Mouse (Mus musculus) hindbrain, postnatal 0 days (tissue): ENCODE data around the gene Prr19. TPM values are rescaled to one million over a fixed set of nuclear protein-coding genes. Genes with fewer than 3 reads are reported as not detected.

Experiments used
- ATAC-seq: fragments of 200-750 bp; cut with Nextera tagmentation; 2 replicates; pipeline ENCODE4 v1.8.0; 2017; ENCODE audit warnings: mild to moderate bottlenecking, moderate TSS enrichment, moderate library complexity
- DNase-seq: peaks from one replicate; pipeline ENCODE4 v3.0.0-alpha.2; 2015; ENCODE audit warnings: low spot score
- H3K27ac ChIP-seq: fragments of 300-500 bp; sonication (generic); 2 replicates; pipeline ENCODE4 v1.5.1; 2014; ENCODE audit warnings: mild to moderate bottlenecking
- H3K27me3 ChIP-seq: fragments of 300-500 bp; sonication (generic); 2 replicates; pipeline ENCODE4 v1.6.1; 2014; ENCODE audit warnings: low read length, mixed read lengths; ENCODE audit not compliant: insufficient read depth
- H3K36me3 ChIP-seq: fragments of 300-500 bp; sonication (generic); 2 replicates; pipeline ENCODE4 v1.6.1; 2014; ENCODE audit warnings: low read length, mixed read lengths; ENCODE audit not compliant: insufficient read depth
- H3K4me1 ChIP-seq: fragments of 300-500 bp; sonication (generic); 2 replicates; pipeline ENCODE4 v1.6.1; 2014; ENCODE audit warnings: antibody characterized with exemption, low read length, mixed read lengths; ENCODE audit not compliant: insufficient read depth
- H3K4me2 ChIP-seq: fragments of 300-500 bp; sonication (generic); 2 replicates; pipeline ENCODE4 v1.6.1; 2014; ENCODE audit warnings: low read depth, mild to moderate bottlenecking, low read length, moderate library complexity, mixed read lengths
- H3K4me3 ChIP-seq: fragments of 300-500 bp; sonication (generic); 2 replicates; pipeline ENCODE4 v1.5.1; 2014; ENCODE audit warnings: low read length
- H3K9ac ChIP-seq: fragments of 300-500 bp; sonication (generic); replicated peaks from 2 replicates; pipeline ENCODE4 v1.6.1; 2014; ENCODE audit warnings: mild to moderate bottlenecking, low read length, moderate library complexity, mixed read lengths
- H3K9me3 ChIP-seq: fragments of 300-500 bp; sonication (generic); 2 replicates; pipeline ENCODE4 v1.6.1; 2016; ENCODE audit warnings: low read length, mixed read lengths
- CTCF ChIP-seq: IDR thresholded peaks from 2 replicates; pipeline ENCODE4 v1.5.1; 2016; ENCODE audit warnings: antibody characterized with exemption, control low read depth, low read depth
- WGBS: fragments of 180-500 bp; shearing (Covaris S2); extraction: QIAGEN DNeasy Blood & Tissue Kit; methylation state at CpG from one replicate; pipeline ENCODE4 v1.1.7; 2014; 5-methylcytosine and 5-hydroxymethylcytosine counted together
- polyA plus RNA-seq: library from polyadenylated mRNA; unstranded; fragments of >200 nt; fragmentation: Nextera tagmentation; extraction: Ambion mirVana; gene quantifications from 2 replicates; pipeline ENCODE4 v1.2.1, GENCODE M21; 2015
- total RNA-seq: library from RNA; depleted of rRNA; stranded (reverse); fragments of >200 nt; gene quantifications from 2 replicates; pipeline ENCODE4 v1.2.3, GENCODE M21; 2014

Prr19 gene
- total and polyA plus RNA-seq, 2 experiments from 2014 or later: 1.4 to 3.6 TPM

- no peak overlapping the region for H3K27ac ChIP-seq
- WGBS: 60% methylated on average over 17 of the region's 17 CpGs
- TF ChIP-seq CTCF: no peak
- H3K4me1 ChIP-seq: no peaks in the 10 kb centered on the region
- H3K4me3 ChIP-seq: no peak overlapping the region
- DNase-seq (no peak), ATAC-seq (no peak)
- H3K36me3 ChIP-seq: 0 out of 2 replicates have a peak, but pooled peaks cover 3% of the 10 kb centered on the region
- H3K4me2 ChIP-seq: no peak overlapping the region
- no peaks in the 10 kb centered on the region for H3K9me3 ChIP-seq
- H3K27me3 ChIP-seq: peaks cover 11% of the 10 kb centered on the region; the same call in 1 of the 2 replicates
- H3K9ac ChIP-seq: no peak overlapping the region
These were observed 7.6 kb downstream of the Prr19 start for GRCm38 (mm10) chr7:25308702-25309318.

DNA sequence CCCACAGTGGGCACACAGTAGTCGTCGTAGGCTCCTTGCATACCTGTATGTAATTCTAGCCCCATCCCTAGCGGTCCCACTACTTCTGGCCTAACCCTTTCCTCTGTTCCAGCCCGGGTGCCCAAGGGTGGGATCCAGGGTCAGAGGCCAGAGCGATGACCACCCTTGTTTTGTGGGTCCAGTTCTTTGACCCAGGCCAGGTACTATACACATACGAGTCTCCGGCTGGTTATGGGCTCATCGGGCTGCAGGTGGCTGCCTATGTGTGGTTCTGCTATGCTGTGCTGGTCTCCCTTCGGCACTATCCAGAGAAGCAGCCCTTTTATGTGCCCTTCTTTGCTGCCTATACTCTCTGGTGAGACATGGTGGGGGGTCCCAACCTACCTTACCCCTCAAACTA is 8.2 kb downstream of the Prr19 start:
- Histone ChIP-seq H3K9ac (no peak overlapping the region), H3K9me3 (no peaks in the 10 kb centered on the region), H3K4me1 (no peaks in the 10 kb centered on the region), H3K27me3 (peaks cover 16% of the 10 kb centered on the region; the same call in 1 of the 2 replicates), H3K4me3 (no peak overlapping the region), H3K4me2 (no peak overlapping the region), H3K36me3 (0 out of 2 replicates have a peak, but pooled peaks cover 3% of the 10 kb centered on the region), H3K27ac (no peak overlapping the region)
- TF ChIP-seq CTCF: no peak
- DNase-seq (no peak), ATAC-seq (no peak)
- 89% methylated on average over 9 of the region's 9 CpGs for WGBS

GRCm38 (mm10) chr7:25311193-25311592 is 10.0 kb downstream of the Prr19 start:
- Histone ChIP-seq H3K27me3 (peaks cover 16% of the 10 kb centered on the region; the same call in 1 of the 2 replicates), H3K9ac (no peak overlapping the region), H3K4me3 (no peak overlapping the region), H3K9me3 (no peaks in the 10 kb centered on the region), H3K4me1 (peaks cover 10% of the 10 kb centered on the region; the same call in 1 of the 2 replicates), H3K36me3 (0 out of 2 replicates have a peak, but pooled peaks cover 3% of the 10 kb centered on the region), H3K4me2 (no peak overlapping the region), H3K27ac (no peak overlapping the region)
- TF ChIP-seq CTCF: no peak
- DNase-seq (no peak), ATAC-seq (no peak)
- WGBS: 76% methylated on average over 11 of the region's 11 CpGs

DNA sequence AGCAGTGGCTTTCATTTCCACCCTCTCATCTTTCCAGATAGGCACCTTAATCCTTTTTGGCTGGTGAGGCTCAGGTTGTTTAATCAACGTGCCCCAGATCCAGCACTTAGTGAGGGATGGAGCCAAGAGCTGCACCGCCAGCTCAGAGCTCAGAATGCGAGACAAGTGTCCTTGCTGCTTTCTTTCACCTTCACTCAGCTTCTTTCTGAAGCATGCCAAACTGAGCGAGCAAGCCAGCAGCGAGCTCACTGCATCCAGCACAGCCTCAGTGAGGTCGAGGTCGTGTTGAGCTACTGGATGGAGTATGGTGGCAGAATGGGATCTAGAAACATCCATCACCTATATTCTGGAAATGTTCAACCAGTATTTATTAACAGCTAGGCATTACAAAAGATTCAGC is 12.1 kb downstream of the Prr19 start:
- H3K9me3 ChIP-seq: no peaks in the 10 kb centered on the region
- no peak for TF ChIP-seq CTCF
- no peak overlapping the region for H3K27ac ChIP-seq
- WGBS: 53% methylated on average over 7 of the region's 7 CpGs
- no peak overlapping the region for H3K9ac ChIP-seq
- H3K27me3 ChIP-seq: peaks cover 16% of the 10 kb centered on the region; the same call in 1 of the 2 replicates
- 0 out of 2 replicates have a peak, but pooled peaks cover 3% of the 10 kb centered on the region for H3K36me3 ChIP-seq
- H3K4me2 ChIP-seq: no peak overlapping the region
- ATAC-seq (no peak), DNase-seq (no peak)
- no peak overlapping the region for H3K4me3 ChIP-seq
- peaks cover 10% of the 10 kb centered on the region; the same call in 1 of the 2 replicates for H3K4me1 ChIP-seq

- DNase-seq: no peak
- peaks cover 16% of the 10 kb centered on the region; the same call in 1 of the 2 replicates for H3K27me3 ChIP-seq
- ATAC-seq: no peak
- H3K4me2 ChIP-seq: peak overlapping the region; percentile 58
- H3K4me1 ChIP-seq: peaks cover 13% of the 10 kb centered on the region; the same call in 1 of the 2 replicates
- peak overlapping the region; percentile 37; the same call in 1 of the 2 replicates for H3K9ac ChIP-seq
- no peaks in the 10 kb centered on the region for H3K36me3 ChIP-seq
- WGBS: 7% methylated on average over 39 of the region's 51 CpGs
- H3K27ac ChIP-seq: peak overlapping the region; percentile 60; the same call in 1 of the 2 replicates
- H3K9me3 ChIP-seq: no peaks in the 10 kb centered on the region
- no peak for TF ChIP-seq CTCF
- H3K4me3 ChIP-seq: peak overlapping the region; percentile 32
These were observed 13.5 kb downstream of the Prr19 start for GRCm38 (mm10) chr7:25314606-25315305.

DNA sequence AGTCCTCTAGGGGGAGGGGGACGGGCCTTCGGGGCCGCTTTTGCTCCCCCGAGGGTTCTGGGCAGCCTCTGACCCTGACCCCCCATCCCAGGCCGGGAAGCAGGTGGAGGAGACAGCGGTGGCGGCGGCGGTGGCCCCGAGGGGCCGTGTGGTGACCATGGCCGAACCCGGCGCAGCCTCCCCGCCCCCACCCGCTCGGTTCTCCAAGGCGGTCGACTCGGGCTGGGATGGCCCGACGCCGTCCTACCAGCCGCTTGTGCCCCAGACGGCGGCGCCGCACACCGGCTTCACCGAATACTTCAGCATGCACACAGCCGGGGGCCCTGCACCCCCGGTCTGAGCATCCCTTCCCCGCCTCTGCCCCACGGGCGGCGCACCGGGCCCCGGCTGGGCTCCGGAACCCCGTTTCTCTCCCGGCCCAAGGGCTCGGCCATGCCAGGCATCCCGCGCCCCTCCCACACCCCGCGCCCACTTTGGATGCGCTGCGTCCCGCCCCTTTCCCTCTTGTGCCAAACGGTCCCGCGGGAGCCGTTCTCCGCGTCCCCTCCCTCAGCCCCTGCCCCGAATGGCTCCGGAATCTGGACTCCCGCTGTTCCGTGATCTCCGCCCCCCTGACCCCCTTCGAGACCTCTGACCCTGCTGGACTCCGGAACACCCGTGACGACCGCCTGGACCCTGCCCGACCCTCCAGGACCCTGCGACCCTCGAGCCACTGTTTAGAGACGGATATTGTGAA is 14.3 kb downstream of the Prr19 start:
- H3K36me3 ChIP-seq: no peaks in the 10 kb centered on the region
- H3K4me1 ChIP-seq: peaks cover 13% of the 10 kb centered on the region; the same call in 1 of the 2 replicates
- WGBS: 3% methylated on average over 65 of the region's 69 CpGs
- H3K9me3 ChIP-seq: no peaks in the 10 kb centered on the region
- DNase-seq (peak; percentile 32), ATAC-seq (no peak)
- peak overlapping the region; percentile 60; the same call in 1 of the 2 replicates for H3K27ac ChIP-seq
- peak overlapping the region; percentile 58 for H3K4me2 ChIP-seq
- H3K9ac ChIP-seq: peak overlapping the region; percentile 37; the same call in 1 of the 2 replicates
- H3K4me3 ChIP-seq: peak overlapping the region; percentile 32
- H3K27me3 ChIP-seq: peaks cover 16% of the 10 kb centered on the region; the same call in 1 of the 2 replicates
- no peak for TF ChIP-seq CTCF
